Mouse (Mus musculus): ENCODE measurements at regions not wholly inside any gene's neighbourhood (a gene's known extent, or its start where the extent isn't known, plus 50 kb on each side); places are given as distances from the start of the nearest gene placed in this dataset.
A peak's percentile ranks its signal among the peaks of the same experiment; 100 is the strongest.

GRCm38 (mm10) chr14:72371702-72372277 is 119.8 kb downstream of the Gm9195 start:
- DNase-seq (ENCODE audit: inconsistent ontology term), result peak; percentile 16

- DNase-seq (ENCODE audit: inconsistent ontology term), result no peak
These were observed 130.7 kb downstream of the Gm9195 start for GRCm38 (mm10) chr14:72360829-72361520.

DNA sequence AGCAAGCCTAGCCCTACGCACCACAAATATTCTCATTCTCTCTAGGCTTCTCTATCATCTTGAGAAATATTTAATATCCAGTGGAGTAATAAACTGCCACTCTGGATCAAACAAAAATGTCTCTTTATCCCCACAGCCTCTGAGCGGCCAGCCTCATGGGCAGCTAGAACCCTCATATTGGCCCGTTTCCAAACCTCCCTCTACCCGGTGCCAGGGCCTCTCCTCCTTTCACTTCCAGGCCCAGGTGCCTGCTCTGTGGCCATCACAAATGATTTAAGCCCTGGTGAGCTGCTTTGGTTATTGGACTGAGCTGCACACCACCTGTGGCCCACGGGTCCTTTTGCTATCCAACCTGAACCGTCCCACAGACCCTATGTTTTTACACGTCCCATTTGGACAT is 131.5 kb downstream of the Gm9195 start:
- DNase-seq (ENCODE audit: inconsistent ontology term), result no peak

DNA sequence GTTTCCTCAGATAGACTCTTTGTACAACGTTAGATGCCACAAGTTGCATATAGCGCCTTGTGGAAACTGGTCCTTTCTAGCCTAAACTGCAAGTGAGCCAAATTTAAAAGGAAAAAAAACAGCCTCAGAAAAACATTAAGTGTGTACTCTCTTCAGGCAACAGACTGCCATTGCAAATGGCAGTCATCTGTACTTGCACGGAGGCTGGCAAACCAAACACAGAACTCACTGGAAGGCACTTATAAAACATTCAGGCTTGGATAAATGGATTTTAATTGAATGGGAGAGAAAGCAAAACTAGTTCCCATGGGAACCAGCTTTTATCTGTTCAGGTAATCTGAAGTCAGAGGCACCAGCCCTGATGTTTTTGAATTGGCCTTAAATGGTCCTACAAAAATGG is 133.7 kb downstream of the Gm9195 start:
- DNase-seq (ENCODE audit: inconsistent ontology term), result no peak

DNA sequence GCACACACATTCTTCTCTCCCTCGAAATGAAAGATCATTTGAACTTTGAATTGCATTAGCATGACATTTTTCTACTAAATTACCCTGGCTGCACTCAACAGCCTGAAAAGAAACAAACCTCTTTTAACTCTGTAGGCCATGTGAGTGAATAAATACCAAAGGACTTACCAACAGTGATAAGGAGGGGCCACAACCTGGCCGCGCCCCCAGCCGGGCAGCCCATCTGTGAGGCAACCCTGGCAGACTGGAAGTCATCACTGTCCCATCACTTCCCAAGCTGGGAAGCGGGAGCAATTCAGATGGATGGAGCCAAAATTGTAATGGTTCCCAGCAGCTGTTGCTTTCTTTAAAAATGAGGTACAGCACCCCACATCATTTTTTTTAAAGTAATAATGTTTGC is 149.5 kb downstream of the Gm9195 start:
- DNase-seq (ENCODE audit: inconsistent ontology term), result peak; percentile 32

GRCm38 (mm10) chr14:72341590-72342154 is 150.0 kb downstream of the Gm9195 start:
- no peak for DNase-seq (ENCODE audit: inconsistent ontology term)

- no peak for DNase-seq (ENCODE audit: inconsistent ontology term)
These were observed 153.6 kb downstream of the Gm9195 start for GRCm38 (mm10) chr14:72338046-72338445.

DNA sequence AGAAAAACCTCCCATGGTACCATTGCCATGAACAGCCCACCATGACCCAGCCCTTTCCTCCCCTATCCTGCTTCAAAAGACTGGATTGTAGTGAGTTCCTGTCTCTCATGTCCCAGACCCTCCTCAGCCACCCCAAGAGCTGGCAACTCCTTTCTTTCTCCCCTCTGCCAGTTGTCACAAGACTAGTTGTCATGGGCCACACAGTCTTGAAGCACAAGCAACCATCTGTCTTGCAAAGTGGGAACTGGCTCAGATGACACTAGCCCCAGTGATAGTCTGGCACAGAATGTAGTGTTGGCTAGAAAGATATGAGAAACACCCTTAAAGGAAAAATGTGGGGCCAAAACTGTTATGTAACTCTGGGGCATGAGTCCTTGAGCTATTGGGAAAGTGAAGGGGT is 187.8 kb downstream of the Gm9195 start:
- DNase-seq (ENCODE audit: inconsistent ontology term), result peak; percentile 0

- peak; percentile 12 for DNase-seq (ENCODE audit: inconsistent ontology term)
These were observed 191.6 kb downstream of the Gm9195 start for GRCm38 (mm10) chr14:72300026-72300425.

DNA sequence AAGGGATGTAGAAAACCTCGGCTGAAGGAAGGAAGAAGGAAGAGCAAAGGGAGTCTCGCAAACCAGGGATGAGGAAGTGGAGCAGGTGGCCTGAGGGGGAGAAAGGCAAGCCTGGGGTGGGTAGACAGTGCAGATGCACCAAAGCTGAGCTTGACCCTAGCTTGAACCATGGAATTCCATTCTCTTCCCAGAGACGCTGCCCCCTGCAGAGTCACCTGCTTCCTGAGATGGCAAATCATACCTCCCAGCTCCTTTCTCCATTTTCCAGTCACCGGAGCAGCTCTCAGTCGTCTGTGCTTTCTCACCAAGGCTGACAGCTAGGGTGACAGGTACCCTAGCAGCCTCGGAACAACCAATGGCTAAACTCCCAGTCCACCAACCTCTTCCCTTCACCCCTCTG is 197.0 kb downstream of the Gm9195 start:
- no peak for DNase-seq (ENCODE audit: inconsistent ontology term)

DNA sequence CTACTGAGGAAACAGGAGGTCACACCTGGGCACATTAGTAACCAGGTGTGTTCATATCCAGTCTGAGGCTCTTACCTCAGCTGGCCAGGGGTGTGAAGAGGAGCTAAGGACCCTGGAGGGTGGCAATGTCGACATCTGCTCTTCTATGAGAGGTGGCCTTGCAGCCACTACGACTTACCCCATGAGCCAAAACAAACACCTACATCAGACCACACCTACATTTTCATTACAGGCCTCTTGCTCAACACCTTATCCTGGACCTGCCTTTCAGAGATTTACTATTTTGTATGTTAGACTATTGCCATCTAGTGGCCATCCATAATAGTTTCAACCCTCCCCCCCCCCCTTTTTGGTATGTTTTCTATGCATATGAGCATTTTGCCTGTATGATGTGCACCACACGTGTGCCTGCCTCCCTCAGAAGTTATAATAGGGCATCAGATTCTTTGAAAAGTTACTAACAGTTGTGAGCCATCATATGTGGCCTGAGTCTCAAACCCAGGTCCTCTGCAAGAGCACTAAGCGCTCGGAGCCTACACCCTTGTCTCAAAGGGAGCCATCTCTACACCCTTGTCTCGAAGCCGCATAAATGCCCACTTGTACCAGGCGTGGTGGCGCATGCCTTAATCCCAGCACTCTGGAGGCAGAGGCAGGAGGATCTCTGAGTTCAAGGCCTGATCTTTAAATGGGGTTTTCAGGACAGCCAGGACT is 197.8 kb downstream of the Gm9195 start:
- DNase-seq (ENCODE audit: inconsistent ontology term), result peak; percentile 49

- DNase-seq (ENCODE audit: inconsistent ontology term), result peak; percentile 60
These were observed 198.9 kb downstream of the Gm9195 start for GRCm38 (mm10) chr14:72292656-72293299.

- DNase-seq (ENCODE audit: inconsistent ontology term), result no peak
These were observed 214.3 kb downstream of the Gm9195 start for GRCm38 (mm10) chr14:72277309-72277708.

GRCm38 (mm10) chr14:72259255-72259654 is 232.4 kb downstream of the Gm9195 start:
- no peak for DNase-seq (ENCODE audit: inconsistent ontology term)

- DNase-seq (ENCODE audit: inconsistent ontology term), result peak; percentile 7
These were observed 249.8 kb downstream of the Gm9195 start for GRCm38 (mm10) chr14:72241872-72242271.

- no peak for DNase-seq (ENCODE audit: inconsistent ontology term)
These were observed 251.4 kb downstream of the Gm9195 start for GRCm38 (mm10) chr14:72240272-72240671.

GRCm38 (mm10) chr14:72238344-72238743 is 253.3 kb downstream of the Gm9195 start:
- DNase-seq (ENCODE audit: inconsistent ontology term), result no peak

DNA sequence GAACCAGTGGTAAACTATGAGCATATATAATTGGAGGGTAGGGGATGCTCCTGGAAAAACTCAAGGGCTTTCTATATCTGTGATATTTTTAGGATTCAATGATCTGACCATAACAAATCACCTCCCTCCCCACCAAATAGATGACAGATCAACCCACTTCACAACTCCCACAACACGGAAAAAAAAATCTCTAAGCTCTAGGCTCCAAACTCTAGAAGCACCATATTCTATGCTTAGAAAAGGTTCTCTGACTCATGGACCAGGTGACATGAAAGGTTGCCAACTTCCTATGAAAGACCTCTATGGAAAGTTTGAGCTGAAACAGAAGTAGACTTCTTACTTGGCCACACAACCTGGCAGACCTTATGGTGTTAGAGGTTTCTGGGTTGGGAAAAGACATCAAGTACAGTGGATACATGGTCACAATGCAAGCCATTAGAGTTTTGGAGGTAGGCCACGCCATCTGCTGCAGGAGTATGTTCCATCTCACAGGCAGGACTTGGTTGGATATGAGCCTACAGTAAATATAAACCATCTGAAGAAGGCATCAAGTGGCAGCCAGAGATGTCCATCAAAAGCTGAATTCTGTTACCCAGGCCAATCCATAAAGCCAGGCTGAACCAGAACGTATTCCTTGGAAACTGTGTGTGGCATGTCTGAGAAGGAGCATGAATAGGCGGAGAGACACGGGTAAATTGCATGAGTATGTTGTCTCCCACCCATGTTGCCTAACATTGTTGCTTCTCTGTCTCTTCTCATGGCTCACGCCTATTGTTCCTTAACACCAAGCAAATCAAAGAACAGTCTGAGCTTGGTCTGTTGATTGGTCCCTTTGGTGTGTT is 257.2 kb downstream of the Gm9195 start:
- no peak for DNase-seq (ENCODE audit: inconsistent ontology term)

- no peak for DNase-seq (ENCODE audit: inconsistent ontology term)
These were observed 263.8 kb downstream of the Gm9195 start for GRCm38 (mm10) chr14:72227853-72228252.

GRCm38 (mm10) chr14:72227441-72227840 is 264.2 kb downstream of the Gm9195 start:
- no peak for DNase-seq (ENCODE audit: inconsistent ontology term)

DNA sequence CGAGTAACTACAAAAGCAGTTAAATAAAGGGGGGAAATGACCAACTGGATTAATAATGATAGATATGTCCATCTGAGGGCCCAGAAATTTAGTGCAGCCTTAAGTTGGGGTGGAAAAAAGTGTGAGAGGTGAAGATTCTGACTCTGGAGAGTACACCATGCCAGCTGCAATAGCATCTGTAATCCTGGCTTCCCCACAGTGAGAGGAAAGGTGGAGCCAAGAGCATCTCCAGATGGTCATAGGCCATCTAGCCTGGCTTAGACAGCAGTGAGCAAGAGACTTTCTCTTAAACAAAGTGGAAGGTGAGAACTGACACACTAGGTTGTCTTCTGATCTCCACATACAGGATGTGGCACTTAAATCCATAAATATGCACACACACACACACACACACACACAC is 264.7 kb downstream of the Gm9195 start:
- no peak for DNase-seq (ENCODE audit: inconsistent ontology term)
